Mouse (Mus musculus) cerebellum, adult 2 months (tissue): ENCODE measurements at regions not wholly inside any gene's neighbourhood (a gene's known extent, or its start where the extent isn't known, plus 50 kb on each side); places are given as distances from the start of the nearest gene placed in this dataset.

Source experiments
- CTCF ChIP-seq: fragments of 200-500 bp; IDR thresholded peaks from 2 replicates; pipeline ENCODE4 v1.5.1; 2011; ENCODE audit warnings: low read depth, mild to moderate bottlenecking, control low read depth, low read length, moderate library complexity, borderline replicate concordance; ENCODE audit not compliant: insufficient read depth
- POLR2A ChIP-seq: fragments of 200-500 bp; IDR thresholded peaks from 2 replicates; pipeline ENCODE4 v1.6.1; 2011; ENCODE audit warnings: low read length, control low read depth, borderline replicate concordance; ENCODE audit not compliant: insufficient read depth

GRCm38 (mm10) chr1:39093291-39093690 is 100.2 kb upstream of the Npas2 start:
- no peak for TF ChIP-seq CTCF
- TF ChIP-seq POLR2A: no peak
